Comparison of ENCODE assay signal across 9 mouse cellular contexts in the genomic region with DNA sequence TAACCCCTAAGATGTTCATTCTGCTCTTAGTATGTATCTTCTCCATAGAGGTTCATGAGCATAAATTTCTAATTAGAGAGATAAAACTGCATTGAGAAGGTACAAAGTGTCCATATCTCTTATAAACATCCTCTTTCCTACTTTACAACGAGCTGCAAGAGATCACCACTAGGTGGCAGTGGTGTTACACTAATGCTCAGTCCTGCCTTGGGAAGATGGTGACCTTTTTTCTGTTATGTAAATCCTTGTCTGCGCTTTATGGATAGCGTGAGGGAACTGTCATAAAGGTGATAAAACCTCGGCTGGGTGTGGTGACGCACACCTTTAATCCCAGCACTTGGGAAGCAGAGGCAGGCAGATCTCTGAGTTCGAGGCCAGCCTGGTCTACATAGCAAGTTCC.
DNase-seq lines count a peak whose midpoint lies in the region; ATAC-seq lines count a peak whose summit lies in the region.
"Had no signal": no experiment of that assay in that cellular context is flagged by ENCODE, and none has a peak within 500 bp of the region (broad histone marks: within the 10 kb centered on the region; RNA-seq: fewer than 3 reads in every experiment).

No protein-coding gene starts in this region.

- no peaks in the 10 kb centered on the region for H3K27me3 ChIP-seq in forebrain, embryonic 13.5 days
- no peaks in the 10 kb centered on the region for H3K27me3 ChIP-seq in hindbrain, embryonic 12.5 days
- H3K27me3 ChIP-seq: megakaryocyte, embryonic 14.5 days had no signal

- H3K27ac ChIP-seq in forebrain, embryonic 13.5 days, result no peak overlapping the region
- no peak overlapping the region for H3K27ac ChIP-seq in hindbrain, embryonic 12.5 days

- ATAC-seq in forebrain, embryonic 13.5 days, result peak; percentile 83
- peak; percentile 82 for ATAC-seq in hindbrain, embryonic 12.5 days (ENCODE audit: low FRiP score)

- no peaks in the 10 kb centered on the region for H3K4me1 ChIP-seq in forebrain, embryonic 13.5 days
- H3K4me1 ChIP-seq in hindbrain, embryonic 12.5 days, result no peaks in the 10 kb centered on the region

- H3K36me3 ChIP-seq in forebrain, embryonic 13.5 days (ENCODE audit: poor library complexity, severe bottlenecking), result no peaks in the 10 kb centered on the region
- no peaks in the 10 kb centered on the region for H3K36me3 ChIP-seq in hindbrain, embryonic 12.5 days

- DNase-seq in MEL-GATA-1-ER (ENCODE audit: extremely low read depth, low read depth), result peak; percentile 55
- DNase-seq in c-Kit-positive CD71-negative TER-119-negative erythroid progenitor cells, embryonic 14.5 days (ENCODE audit: low read depth), result peak; percentile 67
- peak; percentile 83 for DNase-seq in layer of hippocampus, postnatal 10 days (ENCODE audit: low spot score in 2 of 2)
- peak; percentile 32 to 85 for DNase-seq in lung, postnatal 4 days
- DNase-seq in right cerebral cortex, adult 18-20 months, result peak; percentile 83
- DNase-seq in urinary bladder, postnatal 25 days (ENCODE audit: low spot score), result peak; percentile 69

- H3K4me3 ChIP-seq in forebrain, embryonic 13.5 days, result no peak overlapping the region
- H3K4me3 ChIP-seq in hindbrain, embryonic 12.5 days, result no peak overlapping the region
- H3K4me3 ChIP-seq: megakaryocyte, embryonic 14.5 days had no signal

- H3K4me2 ChIP-seq in forebrain, embryonic 13.5 days, result no peak overlapping the region
- H3K4me2 ChIP-seq in hindbrain, embryonic 12.5 days (replicated peaks), result no peak overlapping the region

- H3K9ac ChIP-seq in forebrain, embryonic 13.5 days, result no peak overlapping the region
- H3K9ac ChIP-seq in hindbrain, embryonic 12.5 days, result no peak overlapping the region

- WGBS in forebrain, embryonic 13.5 days, result 22% methylated on average over 6 of the region's 6 CpGs
- WGBS in hindbrain, embryonic 12.5 days, result 20% methylated on average over 6 of the region's 6 CpGs

- H3K9me3 ChIP-seq in forebrain, embryonic 13.5 days (replicated peaks), result no peaks in the 10 kb centered on the region
- no peaks in the 10 kb centered on the region for H3K9me3 ChIP-seq in hindbrain, embryonic 12.5 days (replicated peaks)
